Mouse (Mus musculus): ENCODE results near the gene Mtmr4. TPM values are rescaled to one million over a fixed set of nuclear protein-coding genes. Genes with fewer than 3 reads are reported as not detected.
A peak's percentile ranks its signal among the peaks of the same experiment; 100 is the strongest.

Mtmr4 gene
- polyA plus RNA-seq, 1 experiment from 2014 or later = 34.9 TPM

- WGBS = 57% methylated on average over 10 of the region's 10 CpGs
- Histone ChIP-seq H3K9ac (no peak overlapping the region), H3K36me3 (no peaks in the 10 kb centered on the region), H3K27me3 (no peaks in the 10 kb centered on the region), H3K4me2 (no peak overlapping the region), H3K4me3 (no peak overlapping the region), H3K4me1 (peaks cover 60% of the 10 kb centered on the region), H3K9me3 (no peaks in the 10 kb centered on the region), H3K27ac (peak overlapping the region; percentile 85)
- peak; percentile 39; the same call in 1 of the 2 replicates for ATAC-seq (ENCODE audit: borderline replicate concordance, extremely low read depth, low FRiP score, low TSS enrichment)
Observed at GRCm38 (mm10) chr11:87584711-87585505, 7.1 kb upstream of the Mtmr4 start.

GRCm38 (mm10) chr11:87587211-87587874 is 4.6 kb upstream of the Mtmr4 start:
- Histone ChIP-seq H3K36me3 (no peaks in the 10 kb centered on the region), H3K9me3 (no peaks in the 10 kb centered on the region), H3K27ac (no peak overlapping the region), H3K27me3 (no peaks in the 10 kb centered on the region), H3K4me3 (no peak overlapping the region), H3K9ac (no peak overlapping the region), H3K4me1 (peaks cover 55% of the 10 kb centered on the region), H3K4me2 (no peak overlapping the region)
- no peak for ATAC-seq (ENCODE audit: borderline replicate concordance, extremely low read depth, low FRiP score, low TSS enrichment)
- 79% methylated on average over 5 of the region's 5 CpGs for WGBS

GRCm38 (mm10) chr11:87589605-87590004 is 2.4 kb upstream of the Mtmr4 start:
- Histone ChIP-seq H3K27me3 (no peaks in the 10 kb centered on the region), H3K27ac (no peak overlapping the region), H3K9ac (no peak overlapping the region), H3K4me3 (no peak overlapping the region), H3K9me3 (no peaks in the 10 kb centered on the region), H3K4me1 (peaks cover 68% of the 10 kb centered on the region), H3K36me3 (0 out of 2 replicates have a peak, but pooled peaks cover 7% of the 10 kb centered on the region), H3K4me2 (peak overlapping the region; percentile 67; the same call in 1 of the 2 replicates)
- 85% methylated on average over 8 of the region's 8 CpGs for WGBS
- ATAC-seq (ENCODE audit: borderline replicate concordance, extremely low read depth, low FRiP score, low TSS enrichment) = no peak

- WGBS = under 1% methylated on average over 25 of the region's 25 CpGs
Observed at GRCm38 (mm10) chr11:87590841-87591525, 979 bp upstream of the Mtmr4 start.

GRCm38 (mm10) chr11:87592354-87592695 is 363 bp downstream of the Mtmr4 start:
- H3K9me3 ChIP-seq = no peaks in the 10 kb centered on the region
- H3K4me2 ChIP-seq = peak overlapping the region; percentile 94
- peaks cover 70% of the 10 kb centered on the region for H3K4me1 ChIP-seq
- peaks cover 14% of the 10 kb centered on the region for H3K36me3 ChIP-seq
- H3K27ac ChIP-seq = peak overlapping the region; percentile 93
- H3K27me3 ChIP-seq = no peaks in the 10 kb centered on the region
- peak overlapping the region; percentile 70 for H3K9ac ChIP-seq
- 0% methylated on average over 15 of the region's 15 CpGs for WGBS
- peak overlapping the region; percentile 61 for H3K4me3 ChIP-seq
- ATAC-seq (ENCODE audit: borderline replicate concordance, extremely low read depth, low FRiP score, low TSS enrichment) = no peak; the same call in 1 of the 2 replicates

More at GRCm38 (mm10) chr11:87590841-87591525, 979 bp upstream of the Mtmr4 start:
- peak overlapping the region; percentile 67 for H3K4me2 ChIP-seq
- no peaks in the 10 kb centered on the region for H3K9me3 ChIP-seq
- H3K4me3 ChIP-seq = peak overlapping the region; percentile 61
- peak overlapping the region; percentile 88 for H3K9ac ChIP-seq
- 0 out of 2 replicates have a peak, but pooled peaks cover 7% of the 10 kb centered on the region for H3K36me3 ChIP-seq
- peak overlapping the region; percentile 90 for H3K27ac ChIP-seq
- no peak for ATAC-seq (ENCODE audit: borderline replicate concordance, extremely low read depth, low FRiP score, low TSS enrichment)
- no peaks in the 10 kb centered on the region for H3K27me3 ChIP-seq
- H3K4me1 ChIP-seq = peaks cover 65% of the 10 kb centered on the region

GRCm38 (mm10) chr11:87592713-87593598 is 994 bp downstream of the Mtmr4 start:
- peak overlapping the region; percentile 93 for H3K27ac ChIP-seq
- H3K9ac ChIP-seq = peak overlapping the region; percentile 70
- peak overlapping the region; percentile 61 for H3K4me3 ChIP-seq
- no peak for ATAC-seq (ENCODE audit: borderline replicate concordance, extremely low read depth, low FRiP score, low TSS enrichment)
- H3K36me3 ChIP-seq = peaks cover 20% of the 10 kb centered on the region
- peak overlapping the region; percentile 94 for H3K4me2 ChIP-seq
- H3K9me3 ChIP-seq = no peaks in the 10 kb centered on the region
- WGBS = 29% methylated on average over 13 of the region's 13 CpGs
- H3K4me1 ChIP-seq = peaks cover 68% of the 10 kb centered on the region
- H3K27me3 ChIP-seq = no peaks in the 10 kb centered on the region

GRCm38 (mm10) chr11:87595327-87595841 is 3.4 kb downstream of the Mtmr4 start:
- ATAC-seq (ENCODE audit: borderline replicate concordance, extremely low read depth, low FRiP score, low TSS enrichment) = peak; percentile 69
- peak overlapping the region; percentile 73 for H3K27ac ChIP-seq
- peak overlapping the region; percentile 66 for H3K4me3 ChIP-seq
- 1% methylated on average over 35 of the region's 37 CpGs for WGBS
- peak overlapping the region; percentile 94 for H3K4me2 ChIP-seq
- H3K9ac ChIP-seq = peak overlapping the region; percentile 84
- H3K27me3 ChIP-seq = no peaks in the 10 kb centered on the region
- peaks cover 44% of the 10 kb centered on the region for H3K36me3 ChIP-seq
- peaks cover 47% of the 10 kb centered on the region for H3K4me1 ChIP-seq
- no peaks in the 10 kb centered on the region for H3K9me3 ChIP-seq

- 5% methylated on average over 7 of the region's 7 CpGs for WGBS
- Histone ChIP-seq H3K9ac (peak overlapping the region; percentile 84), H3K9me3 (no peaks in the 10 kb centered on the region), H3K27me3 (no peaks in the 10 kb centered on the region), H3K4me2 (peak overlapping the region; percentile 94), H3K4me1 (peaks cover 41% of the 10 kb centered on the region), H3K36me3 (peaks cover 50% of the 10 kb centered on the region), H3K4me3 (peak overlapping the region; percentile 66), H3K27ac (peak overlapping the region; percentile 73)
- no peak for ATAC-seq (ENCODE audit: borderline replicate concordance, extremely low read depth, low FRiP score, low TSS enrichment)
Observed at GRCm38 (mm10) chr11:87595976-87596375, 4.0 kb downstream of the Mtmr4 start.

GRCm38 (mm10) chr11:87596492-87596891 is 4.5 kb downstream of the Mtmr4 start:
- peaks cover 55% of the 10 kb centered on the region for H3K36me3 ChIP-seq
- H3K9ac ChIP-seq = peak overlapping the region; percentile 84; the same call in 1 of the 2 replicates
- 28% methylated on average over 2 of the region's 2 CpGs for WGBS
- H3K4me2 ChIP-seq = peak overlapping the region; percentile 94
- peaks cover 41% of the 10 kb centered on the region for H3K4me1 ChIP-seq
- H3K4me3 ChIP-seq = peak overlapping the region; percentile 66; the same call in 1 of the 2 replicates
- no peaks in the 10 kb centered on the region for H3K9me3 ChIP-seq
- H3K27me3 ChIP-seq = no peaks in the 10 kb centered on the region
- H3K27ac ChIP-seq = 0 out of 2 replicates have a peak overlapping the region, but pooled peaks have one; percentile 16
- no peak for ATAC-seq (ENCODE audit: borderline replicate concordance, extremely low read depth, low FRiP score, low TSS enrichment)

GRCm38 (mm10) chr11:87597061-87597460 is 5.1 kb downstream of the Mtmr4 start:
- H3K4me3 ChIP-seq = 0 out of 2 replicates have a peak overlapping the region, but pooled peaks have one; percentile 66
- H3K36me3 ChIP-seq = peaks cover 61% of the 10 kb centered on the region
- no peak for ATAC-seq (ENCODE audit: borderline replicate concordance, extremely low read depth, low FRiP score, low TSS enrichment)
- 0 out of 2 replicates have a peak overlapping the region, but pooled peaks have one; percentile 16 for H3K27ac ChIP-seq
- H3K4me1 ChIP-seq = peaks cover 41% of the 10 kb centered on the region
- no peak overlapping the region for H3K4me2 ChIP-seq
- no peaks in the 10 kb centered on the region for H3K27me3 ChIP-seq
- no peak overlapping the region for H3K9ac ChIP-seq
- no peaks in the 10 kb centered on the region for H3K9me3 ChIP-seq

Data from lung, embryonic 15.5 days (tissue).